Mouse (Mus musculus): ENCODE data around the gene Fhl3. TPM values are rescaled to one million over a fixed set of nuclear protein-coding genes. Genes with fewer than 3 reads are reported as not detected.

Gene Fhl3
- 35.5 TPM for polyA plus RNA-seq (2021)

DNA sequence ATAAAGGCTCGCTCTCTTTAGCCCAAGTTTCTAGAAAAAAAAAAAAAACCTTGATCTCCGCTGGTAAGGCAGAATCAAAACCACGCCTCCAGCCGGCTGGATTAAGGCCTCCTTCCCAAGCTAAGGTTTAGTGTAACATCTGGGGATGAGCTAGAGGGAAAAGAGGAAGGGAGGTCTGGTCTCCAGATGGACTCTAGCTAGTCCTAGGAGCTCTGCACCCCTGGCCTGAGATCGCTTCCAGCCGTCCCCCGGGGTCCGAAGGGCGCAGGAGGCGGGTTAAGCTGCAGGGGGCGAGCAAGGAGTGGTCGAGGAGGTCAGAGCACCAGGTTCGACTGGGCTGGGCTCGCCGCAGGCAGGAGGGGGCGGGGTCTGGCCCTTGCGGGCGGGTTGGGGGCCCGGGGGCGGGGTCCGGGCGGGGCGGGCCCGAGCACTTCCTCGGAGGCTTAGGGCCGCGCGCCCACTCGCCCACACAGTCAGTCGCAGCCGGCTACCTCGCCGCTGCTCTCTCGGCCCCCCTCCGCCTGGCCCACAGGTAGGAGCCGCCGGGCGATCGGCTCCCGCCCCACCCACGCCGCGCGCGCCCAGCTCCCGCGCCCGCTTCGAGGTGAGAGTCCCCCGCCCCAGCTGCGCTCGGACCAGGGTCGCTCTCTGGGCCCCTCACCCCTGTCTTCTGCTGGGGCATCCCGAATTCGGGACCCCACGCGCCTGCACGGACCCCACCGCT, at the start of gene Fhl3:
Gene Fhl3, plus strand, starts transcription at position 454 of the 724 bp plus-strand sequence.
- ChIA-PET POLR2A (interaction anchor here (1.0 kb wide), 1 partner anchor 9 kb away, joined by 4 read pairs; no protein-coding TSS in a partner anchor), CTCF (interaction anchor here (0.8 to 1.4 kb wide), 3 partner anchors 14 to 16 kb away, joined by 3 read pairs; no protein-coding TSS in a partner anchor)
- ATAC-seq (peak; percentile 73), DNase-seq (ENCODE audit: low read depth, low spot score) (no peak)
- in situ Hi-C loops (cut with MboI; ENCODE audit: low pct_unique_long_range_greater_than_20kb) = no loop called here
- no peaks in the 10 kb centered on the region for H3K27me3 ChIP-seq
- no peak for TF ChIP-seq CTCF (IDR thresholded peaks at IDR 0.05)

DNA sequence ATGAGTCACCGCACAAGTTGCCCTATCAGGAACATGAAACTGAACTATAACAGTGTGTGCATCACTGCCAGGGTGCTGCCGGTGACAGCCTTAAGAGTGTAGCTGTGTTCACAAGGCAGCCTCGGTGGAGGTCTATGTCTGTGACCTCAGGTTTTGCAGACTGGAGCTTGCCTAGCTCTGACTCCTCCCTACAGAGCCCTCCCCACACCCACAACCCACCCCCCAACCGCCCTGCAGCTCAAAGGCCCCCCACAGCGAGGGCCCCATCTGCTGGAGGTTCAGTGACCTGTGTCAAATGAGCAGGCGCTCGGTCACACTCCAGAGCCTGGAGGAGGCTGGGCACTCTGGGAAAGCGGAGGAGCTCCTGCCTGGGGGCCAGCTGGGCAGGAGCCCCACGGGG, 47.6 kb upstream of the Fhl3 start:
- CTCF ChIA-PET = interaction anchor here (0.8 kb wide), 1 partner anchor 30 kb away, joined by 3 read pairs; no protein-coding TSS in a partner anchor
- peak; percentile 66 for ATAC-seq

GRCm38 (mm10) chr4:124656518-124656853, 44.0 kb upstream of the Fhl3 start, which contains the start of gene Pou3f1:
Gene Pou3f1 (plus strand): TSS chr4:124656807.
- no peak for DNase-seq (ENCODE audit: low read depth, low spot score)
- no peak for TF ChIP-seq CTCF (IDR thresholded peaks at IDR 0.05)
- ChIA-PET POLR2A (no interaction called here), CTCF (no interaction called here)
- peaks cover 24% of the 10 kb centered on the region for H3K27me3 ChIP-seq
- ATAC-seq = no peak
- in situ Hi-C loops (cut with MboI; ENCODE audit: low pct_unique_long_range_greater_than_20kb) = loop anchor here (5.0 kb wide), 1 partner anchor 514 kb away; no protein-coding TSS in a partner anchor

More for the DNA sequence above, 47.6 kb upstream of the Fhl3 start:
- TF ChIP-seq CTCF (IDR thresholded peaks at IDR 0.05) = no peak
- DNase-seq (ENCODE audit: low read depth, low spot score) = peak; percentile 58
- POLR2A ChIA-PET = no interaction called here
- in situ Hi-C loops (cut with MboI; ENCODE audit: low pct_unique_long_range_greater_than_20kb) = loop anchor here (5.0 kb wide), 1 partner anchor 81 kb away; no protein-coding TSS in a partner anchor
- H3K27me3 ChIP-seq = peaks cover 6% of the 10 kb centered on the region

DNA sequence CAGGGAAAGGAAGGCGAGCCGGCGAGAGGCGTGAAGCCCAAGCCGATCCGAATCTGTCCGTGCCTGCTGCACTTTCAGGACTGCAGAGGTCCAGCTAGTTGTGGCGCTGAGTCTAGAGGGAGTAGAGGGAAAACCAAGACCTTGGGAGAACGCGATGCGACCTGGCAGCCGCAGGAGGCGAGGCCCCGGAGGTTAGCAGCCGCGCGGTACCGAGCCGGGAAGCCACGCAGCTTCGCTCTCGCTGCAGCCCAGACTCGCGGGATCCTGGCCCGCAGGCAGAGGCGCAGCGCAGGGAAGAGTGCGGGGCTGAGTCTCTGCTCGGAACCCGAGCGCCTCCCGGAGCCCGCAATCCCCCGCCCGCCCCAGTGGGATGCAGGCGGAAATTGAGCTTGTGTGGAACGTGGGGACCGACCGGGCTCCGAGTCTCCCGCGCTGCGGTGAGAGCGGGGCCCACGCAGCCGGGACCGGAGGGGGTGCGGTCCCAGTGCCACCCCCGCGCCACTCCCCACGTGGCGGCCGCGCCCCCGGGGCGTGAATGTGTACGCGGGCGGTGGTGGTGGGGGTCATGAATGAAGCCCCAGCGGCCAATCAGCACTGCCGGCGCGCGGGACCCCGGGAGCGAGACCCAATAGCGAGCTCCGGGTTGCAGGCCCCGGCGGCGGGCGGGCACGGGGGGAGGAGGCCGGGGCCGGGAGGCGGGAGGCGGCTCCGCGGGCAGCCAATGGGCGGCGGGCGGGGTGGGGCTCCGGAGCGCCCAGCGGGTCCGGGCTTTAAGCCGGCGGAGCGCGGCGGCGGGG, 43.4 kb upstream of the Fhl3 start:
- TF ChIP-seq CTCF (IDR thresholded peaks at IDR 0.05) = no peak
- POLR2A ChIA-PET = no interaction called here
- ATAC-seq (peak; percentile 70), DNase-seq (ENCODE audit: low read depth, low spot score) (no peak)
- H3K27me3 ChIP-seq = peaks cover 24% of the 10 kb centered on the region
- CTCF ChIA-PET = no interaction called here
- in situ Hi-C loops (cut with MboI; ENCODE audit: low pct_unique_long_range_greater_than_20kb) = loop anchor here (5.0 kb wide), 1 partner anchor 515 kb away; no protein-coding TSS in a partner anchor

DNA sequence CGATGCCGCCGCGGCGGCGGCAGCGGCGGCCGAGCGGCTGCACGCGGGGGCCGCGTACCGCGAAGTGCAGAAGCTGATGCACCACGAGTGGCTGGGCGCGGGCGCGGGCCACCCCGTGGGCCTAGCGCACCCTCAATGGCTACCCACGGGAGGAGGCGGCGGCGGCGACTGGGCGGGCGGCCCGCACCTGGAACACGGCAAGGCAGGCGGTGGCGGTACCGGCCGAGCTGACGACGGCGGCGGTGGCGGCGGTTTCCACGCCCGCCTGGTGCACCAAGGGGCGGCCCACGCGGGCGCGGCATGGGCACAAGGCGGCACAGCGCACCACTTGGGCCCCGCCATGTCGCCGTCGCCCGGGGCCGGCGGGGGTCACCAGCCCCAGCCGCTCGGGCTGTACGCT, 42.7 kb upstream of the Fhl3 start:
- peaks cover 24% of the 10 kb centered on the region for H3K27me3 ChIP-seq
- no peak for TF ChIP-seq CTCF (IDR thresholded peaks at IDR 0.05)
- DNase-seq (ENCODE audit: low read depth, low spot score) (no peak), ATAC-seq (peak; percentile 2)
- CTCF ChIA-PET = no interaction called here
- POLR2A ChIA-PET = no interaction called here
- in situ Hi-C loops (cut with MboI; ENCODE audit: low pct_unique_long_range_greater_than_20kb) = loop anchor here (5.0 kb wide), 1 partner anchor 515 kb away; no protein-coding TSS in a partner anchor

DNA sequence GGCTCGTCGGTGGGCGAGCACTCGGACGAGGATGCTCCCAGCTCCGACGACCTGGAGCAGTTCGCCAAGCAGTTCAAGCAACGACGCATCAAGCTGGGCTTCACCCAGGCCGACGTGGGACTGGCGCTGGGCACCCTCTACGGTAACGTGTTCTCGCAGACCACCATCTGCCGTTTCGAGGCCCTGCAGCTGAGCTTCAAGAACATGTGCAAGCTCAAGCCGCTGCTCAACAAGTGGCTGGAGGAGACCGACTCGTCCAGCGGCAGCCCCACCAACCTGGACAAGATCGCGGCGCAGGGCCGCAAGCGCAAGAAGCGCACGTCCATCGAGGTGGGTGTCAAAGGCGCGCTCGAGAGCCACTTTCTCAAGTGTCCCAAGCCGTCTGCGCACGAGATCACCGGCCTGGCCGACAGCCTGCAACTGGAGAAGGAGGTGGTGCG, 42.1 kb upstream of the Fhl3 start:
- ATAC-seq (no peak), DNase-seq (ENCODE audit: low read depth, low spot score) (no peak)
- no peak for TF ChIP-seq CTCF (IDR thresholded peaks at IDR 0.05)
- POLR2A ChIA-PET = no interaction called here
- peaks cover 24% of the 10 kb centered on the region for H3K27me3 ChIP-seq
- CTCF ChIA-PET = no interaction called here
- in situ Hi-C loops (cut with MboI; ENCODE audit: low pct_unique_long_range_greater_than_20kb) = loop anchor here (5.0 kb wide), 1 partner anchor 516 kb away; no protein-coding TSS in a partner anchor

GRCm38 (mm10) chr4:124659251-124660217, 41.0 kb upstream of the Fhl3 start:
- ChIA-PET POLR2A (interaction anchor here (0.6 to 0.7 kb wide), 4 partner anchors 16 to 701 kb away, joined by 3 to 4 read pairs (median 4); no protein-coding TSS in a partner anchor), CTCF (no interaction called here)
- in situ Hi-C loops (cut with MboI; ENCODE audit: low pct_unique_long_range_greater_than_20kb) = loop anchor here (5.0 kb wide), 1 partner anchor 517 kb away; no protein-coding TSS in a partner anchor
- DNase-seq (ENCODE audit: low read depth, low spot score) (no peak), ATAC-seq (no peak)
- no peak for TF ChIP-seq CTCF (IDR thresholded peaks at IDR 0.05)
- peaks cover 24% of the 10 kb centered on the region for H3K27me3 ChIP-seq

DNA sequence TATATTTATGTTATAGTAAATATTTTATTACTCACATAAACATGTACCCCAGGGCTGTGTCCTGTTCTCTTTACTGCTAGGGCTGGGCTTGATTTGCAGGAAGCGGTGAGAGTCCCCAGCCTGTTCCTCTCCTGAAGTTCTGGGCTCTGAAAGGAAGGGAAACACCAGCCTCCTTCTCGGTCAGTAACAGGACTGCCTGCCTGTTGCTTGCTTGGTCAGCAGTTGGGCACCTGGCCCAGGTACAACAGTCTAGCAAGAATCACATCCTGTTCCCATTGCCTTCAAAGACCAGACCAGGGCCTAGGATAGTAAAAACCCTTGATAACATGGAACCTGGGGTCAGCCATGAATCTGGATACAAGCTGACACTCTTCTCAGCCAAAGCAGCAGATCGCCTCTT, 39.9 kb upstream of the Fhl3 start:
- in situ Hi-C loops (cut with MboI; ENCODE audit: low pct_unique_long_range_greater_than_20kb) = no loop called here
- POLR2A ChIA-PET = no interaction called here

GRCm38 (mm10) chr4:124663034-124663433, 37.5 kb upstream of the Fhl3 start:
- TF ChIP-seq CTCF (IDR thresholded peaks at IDR 0.05) = no peak
- ChIA-PET CTCF (interaction anchor here (0.7 to 1.0 kb wide), 2 partner anchors 16 to 434 kb away, joined by 3 to 4 read pairs; no protein-coding TSS in a partner anchor), POLR2A (interaction anchor here (0.8 kb wide), 1 partner anchor 274 kb away, joined by 5 read pairs; no protein-coding TSS in a partner anchor)
- in situ Hi-C loops (cut with MboI; ENCODE audit: low pct_unique_long_range_greater_than_20kb) = no loop called here
- DNase-seq (ENCODE audit: low read depth, low spot score) (no peak), ATAC-seq (no peak)
- peaks cover 22% of the 10 kb centered on the region for H3K27me3 ChIP-seq

More for the DNA sequence above, 39.9 kb upstream of the Fhl3 start:
- ATAC-seq = no peak
- no peak for DNase-seq (ENCODE audit: low read depth, low spot score)
- no peak for TF ChIP-seq CTCF (IDR thresholded peaks at IDR 0.05)
- CTCF ChIA-PET = no interaction called here
- H3K27me3 ChIP-seq = peaks cover 24% of the 10 kb centered on the region

DNA sequence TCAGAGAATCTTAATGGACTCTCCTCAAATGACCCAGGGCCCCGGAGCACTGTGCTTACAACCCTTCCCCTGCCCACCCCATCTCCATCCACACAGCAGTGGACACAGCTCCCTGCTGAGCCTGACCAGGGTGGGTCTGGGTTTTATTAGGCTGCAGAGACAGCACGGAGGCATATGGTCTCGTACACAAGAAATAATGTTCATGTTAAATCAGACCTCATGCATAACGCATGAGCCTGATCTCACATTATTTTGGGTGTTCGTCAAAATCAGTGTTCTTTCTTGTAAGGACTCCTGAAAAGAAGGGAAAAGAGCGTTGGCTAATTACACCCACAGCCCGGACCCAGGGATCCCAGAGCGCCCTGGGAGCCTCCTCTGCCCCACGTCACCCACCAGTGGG, 36.3 kb upstream of the Fhl3 start:
- DNase-seq (ENCODE audit: low read depth, low spot score) (no peak), ATAC-seq (no peak)
- in situ Hi-C loops (cut with MboI; ENCODE audit: low pct_unique_long_range_greater_than_20kb) = no loop called here
- ChIA-PET CTCF (no interaction called here), POLR2A (no interaction called here)
- TF ChIP-seq CTCF (IDR thresholded peaks at IDR 0.05) = no peak
- peaks cover 15% of the 10 kb centered on the region for H3K27me3 ChIP-seq
